Mouse (Mus musculus): Measurements from ENCODE around the gene Gm20517.

GRCm38 (mm10) chr17:47691650-47692049, 80.3 kb downstream of the Gm20517 start:
- TF ChIP-seq CTCF (IDR thresholded peaks at IDR 0.05; ENCODE audit: low read depth, low read length) = no peak
- TF ChIP-seq POLR2A (IDR thresholded peaks at IDR 0.05; ENCODE audit: extremely low read depth, insufficient read depth, low read length) = no peak

Measured in liver, adult 2 months (tissue).